Mouse (Mus musculus): ENCODE measurements around the gene Zbtb37.
"Not testable (repeated sequence)": the region's sequence is repeated elsewhere in the genome, so short reads cannot be mapped to it uniquely, and the experiment has no call there.

The Zbtb37 gene

DNA sequence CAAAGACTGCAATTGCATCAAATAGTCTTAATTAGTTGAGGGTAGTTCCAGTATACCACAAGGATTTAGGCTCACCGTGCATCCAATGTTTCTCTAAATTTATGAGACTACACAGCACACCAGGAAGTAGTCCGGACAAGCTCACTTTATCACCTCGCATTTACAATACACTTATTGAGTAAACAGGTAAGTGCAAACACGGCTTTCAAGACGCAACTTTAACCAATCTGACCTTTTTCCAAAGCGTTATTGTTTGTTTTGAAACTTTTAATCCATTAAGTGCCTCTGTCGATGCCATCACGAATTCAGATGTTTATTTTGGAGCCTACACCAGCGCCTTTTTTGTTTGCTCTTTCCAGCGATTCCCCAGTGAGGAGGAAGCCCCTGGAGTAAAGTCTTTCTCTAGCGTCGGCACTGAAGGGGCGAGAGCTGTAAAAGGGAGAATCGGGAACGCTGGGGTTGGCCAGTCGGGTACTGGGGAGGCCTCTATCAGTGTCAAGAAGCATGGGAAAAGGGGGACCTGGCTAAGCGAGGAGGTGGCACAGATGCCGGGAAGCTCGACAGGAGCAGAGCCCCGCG is 704 bp downstream of the Zbtb37 start:
- no peak for DNase-seq (ENCODE audit: low read depth, low spot score)

DNA sequence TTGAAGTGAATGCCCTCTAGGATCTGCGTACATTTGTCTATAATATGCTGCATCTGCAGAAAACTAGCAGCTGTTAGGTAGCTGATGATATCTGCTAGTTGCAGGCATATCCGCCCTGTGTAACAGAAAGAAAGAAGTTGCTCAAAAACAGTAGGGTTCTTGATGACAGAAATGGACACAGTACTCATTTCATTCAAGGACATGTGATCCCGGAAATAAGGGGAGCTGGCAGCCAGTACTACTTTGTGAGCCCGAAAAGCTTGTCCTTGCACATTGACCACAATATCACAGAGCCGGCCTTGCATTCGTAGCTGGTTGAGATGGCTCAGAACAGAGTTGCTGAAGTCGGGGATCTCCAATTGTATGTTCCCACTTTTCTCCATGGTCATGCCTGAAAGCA is 2.3 kb downstream of the Zbtb37 start:
- no peak for DNase-seq (ENCODE audit: low read depth, low spot score)

DNA sequence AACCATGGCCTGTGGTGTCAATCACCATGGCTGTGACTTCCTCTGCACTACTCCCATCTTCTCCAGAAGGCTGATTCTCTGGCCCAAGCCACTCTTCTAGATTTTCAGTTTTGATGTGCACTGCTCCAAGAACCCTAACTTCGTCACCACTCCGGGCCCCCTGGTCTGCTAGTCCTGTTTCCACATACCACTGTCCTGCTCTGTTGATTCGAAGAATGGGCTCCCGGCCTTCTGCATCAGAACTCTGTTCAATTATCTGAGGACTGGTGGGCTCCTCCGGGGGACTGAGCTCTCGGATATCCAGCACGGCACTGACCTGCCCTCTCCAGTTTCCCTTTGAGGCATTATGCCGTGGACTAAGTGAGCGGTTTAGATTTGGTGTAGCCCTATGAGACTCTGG is 2.8 kb downstream of the Zbtb37 start:
- no peak for DNase-seq (ENCODE audit: low read depth, low spot score)

DNA sequence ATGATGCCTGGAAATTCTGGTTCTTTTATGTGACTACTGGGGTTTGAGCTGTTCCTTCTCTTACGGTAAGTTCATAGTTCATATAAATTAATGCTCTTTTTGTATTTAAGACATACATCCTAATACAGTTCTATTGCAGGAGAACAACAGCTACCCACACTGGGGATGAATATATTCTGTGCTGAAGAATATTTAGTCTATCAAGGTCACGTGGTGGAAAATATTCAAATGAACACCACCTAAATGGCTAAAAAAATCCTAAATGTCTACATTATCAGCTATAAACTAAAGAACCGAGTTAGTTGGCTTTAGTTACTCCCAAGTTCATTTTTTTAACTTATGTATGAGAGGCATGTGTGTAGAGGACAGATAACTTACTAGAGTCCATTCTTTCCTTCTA is 4.6 kb downstream of the Zbtb37 start:
- DNase-seq (ENCODE audit: low read depth, low spot score), result no peak

DNA sequence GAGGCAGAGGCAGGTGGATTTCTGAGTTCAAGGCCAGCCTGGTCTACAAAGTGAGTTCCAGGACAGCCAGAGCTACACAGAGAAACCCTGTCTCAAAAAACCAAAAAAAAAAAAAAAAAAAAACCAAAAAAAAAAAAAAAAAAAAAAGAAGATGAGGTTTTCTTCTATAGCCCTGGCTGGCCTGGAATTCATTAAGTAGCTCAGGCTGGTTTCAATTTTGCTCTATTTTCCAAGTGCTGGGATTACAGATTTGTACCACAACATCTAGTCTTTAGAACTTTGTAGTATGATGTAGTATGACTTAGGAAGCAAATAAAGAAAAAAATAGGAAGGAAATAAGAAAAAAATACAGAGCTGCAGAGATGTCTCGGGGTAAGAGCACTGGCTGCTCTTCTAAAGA is 6.2 kb downstream of the Zbtb37 start:
- DNase-seq (ENCODE audit: low read depth, low spot score), result not testable (repeated sequence)

DNA sequence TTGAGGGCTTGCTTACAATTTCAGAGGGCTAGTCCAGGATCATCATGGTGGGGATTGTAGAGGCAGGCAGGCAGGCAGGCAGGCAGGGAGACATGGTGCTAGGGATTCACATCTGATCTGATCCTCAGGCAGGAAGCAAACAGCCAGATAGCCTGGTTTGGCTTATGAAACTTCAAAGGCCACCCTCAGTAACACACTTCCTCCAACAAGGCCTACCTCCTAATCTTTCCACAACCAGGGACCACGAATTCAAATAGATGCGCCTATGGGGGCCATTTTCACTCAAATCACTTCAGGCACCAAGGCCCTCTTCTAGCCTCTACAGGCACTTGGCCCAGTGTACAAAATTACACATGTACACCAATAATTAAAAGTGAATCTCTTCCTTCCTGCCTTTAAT is 7.5 kb downstream of the Zbtb37 start:
- no peak for DNase-seq (ENCODE audit: low read depth, low spot score)

DNA sequence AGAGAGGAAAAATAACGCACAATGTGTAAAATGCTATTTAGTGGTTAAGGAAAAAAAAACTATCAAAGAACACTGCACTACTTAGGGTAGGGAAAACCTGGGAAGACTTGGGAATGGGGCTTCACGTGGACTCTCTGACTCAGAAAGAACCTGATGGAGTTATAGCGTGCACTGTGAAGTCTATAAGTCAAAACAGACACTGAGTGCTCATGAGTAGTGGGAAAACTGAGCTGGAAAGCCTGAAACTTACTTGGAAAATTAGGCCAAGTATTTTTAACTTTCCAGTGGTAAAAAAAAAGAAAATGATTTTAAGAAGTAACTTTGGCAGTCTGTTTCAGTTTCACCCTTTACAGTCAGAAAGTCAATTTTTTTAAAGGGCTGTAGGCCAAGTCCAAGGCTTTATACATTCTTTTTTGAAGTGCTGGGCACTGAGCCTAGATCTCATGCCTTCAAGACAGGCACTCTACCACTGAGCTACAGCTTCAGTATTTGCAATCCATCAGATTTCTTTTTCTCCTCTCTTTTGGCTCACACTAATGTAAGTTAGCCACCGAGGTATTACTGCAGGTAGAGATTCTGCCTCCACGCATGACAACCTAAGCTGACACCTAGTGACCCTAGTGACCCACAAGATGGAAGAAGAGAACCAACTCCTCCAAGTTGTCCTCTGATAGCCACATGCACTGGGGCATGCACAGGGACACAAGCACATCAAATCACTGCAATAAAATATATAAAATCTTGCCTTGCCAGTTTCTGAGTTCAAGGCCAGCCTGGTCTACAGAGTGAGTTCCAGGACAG is 9.0 kb downstream of the Zbtb37 start:
- no peak for DNase-seq (ENCODE audit: low read depth, low spot score)

DNA sequence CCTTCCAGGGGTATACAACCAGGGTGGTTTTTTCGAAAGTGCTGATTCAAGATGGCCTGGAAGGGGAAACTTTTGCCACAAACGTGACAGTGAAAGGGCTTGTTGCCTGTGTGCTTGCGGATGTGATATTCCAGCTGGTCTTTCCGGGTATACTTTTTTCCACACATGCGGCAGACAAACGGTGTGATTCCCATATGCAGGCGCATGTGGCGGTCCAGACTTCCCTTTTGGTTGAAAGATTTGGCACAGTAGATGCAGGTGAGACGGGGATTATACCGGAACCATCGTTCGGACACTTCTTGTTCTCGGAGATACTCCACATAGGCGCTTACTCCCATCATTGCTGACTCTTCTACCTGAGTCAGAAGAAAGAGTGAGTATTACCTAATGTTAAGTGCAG is 14.6 kb downstream of the Zbtb37 start:
- no peak for DNase-seq (ENCODE audit: low read depth, low spot score)

DNA sequence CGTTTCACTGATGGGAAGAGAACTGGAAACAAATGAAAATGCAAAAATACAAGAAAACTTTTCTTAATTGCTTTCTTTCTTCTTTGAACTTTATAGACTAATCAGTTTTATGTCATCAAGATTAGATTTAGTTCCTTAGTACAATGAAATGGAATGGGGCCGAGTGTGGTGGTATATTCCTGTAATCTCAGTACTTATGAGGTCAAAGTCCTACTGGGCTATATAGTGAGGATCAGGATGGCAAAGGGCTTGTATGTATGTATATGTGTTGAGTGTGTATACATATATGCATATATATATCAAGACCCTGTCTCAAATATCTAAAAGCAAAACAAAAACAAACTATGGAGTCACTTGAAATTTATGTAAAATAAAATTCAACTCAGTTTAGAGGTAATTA is 18.3 kb downstream of the Zbtb37 start:
- no peak for DNase-seq (ENCODE audit: low read depth, low spot score)

DNA sequence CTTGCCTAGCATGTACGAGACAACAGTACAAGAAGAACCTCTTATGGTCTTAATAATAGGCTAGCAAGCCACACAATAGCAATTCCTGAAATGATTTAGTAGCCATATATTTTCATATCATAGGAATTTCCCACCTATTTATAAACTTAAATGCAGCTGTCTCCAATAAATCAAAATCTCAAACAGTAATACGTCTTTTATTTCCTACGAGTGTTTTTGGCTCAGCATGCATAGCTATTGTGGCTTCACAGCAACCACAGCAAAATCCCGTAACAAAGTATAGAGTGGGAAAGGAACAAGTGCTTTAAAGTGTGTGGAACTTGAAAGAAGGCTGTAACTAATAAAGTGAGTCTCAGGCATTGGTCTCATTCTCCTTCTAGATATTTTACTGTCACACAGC is 24.2 kb downstream of the Zbtb37 start:
- DNase-seq (ENCODE audit: low read depth, low spot score), result no peak

DNA sequence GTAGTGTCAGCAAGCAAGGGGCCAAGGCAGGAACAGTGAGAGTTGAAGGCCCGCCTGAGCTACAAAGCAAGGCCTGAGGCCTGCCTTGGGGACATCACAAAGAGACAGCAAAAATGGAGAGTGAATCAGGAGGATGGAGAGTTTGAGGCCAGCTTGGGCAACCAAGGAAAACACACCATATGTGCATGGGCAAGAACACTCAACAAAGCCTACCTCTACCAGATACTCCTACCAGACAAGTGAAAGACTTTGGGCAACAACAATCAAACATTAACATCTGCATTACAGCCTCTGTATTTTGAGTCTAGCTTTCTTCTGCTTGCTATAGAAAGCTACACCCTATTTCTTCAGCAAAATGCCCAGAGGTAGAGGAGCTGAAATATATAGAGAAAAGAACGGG is 26.6 kb downstream of the Zbtb37 start:
- DNase-seq (ENCODE audit: low read depth, low spot score), result no peak

DNA sequence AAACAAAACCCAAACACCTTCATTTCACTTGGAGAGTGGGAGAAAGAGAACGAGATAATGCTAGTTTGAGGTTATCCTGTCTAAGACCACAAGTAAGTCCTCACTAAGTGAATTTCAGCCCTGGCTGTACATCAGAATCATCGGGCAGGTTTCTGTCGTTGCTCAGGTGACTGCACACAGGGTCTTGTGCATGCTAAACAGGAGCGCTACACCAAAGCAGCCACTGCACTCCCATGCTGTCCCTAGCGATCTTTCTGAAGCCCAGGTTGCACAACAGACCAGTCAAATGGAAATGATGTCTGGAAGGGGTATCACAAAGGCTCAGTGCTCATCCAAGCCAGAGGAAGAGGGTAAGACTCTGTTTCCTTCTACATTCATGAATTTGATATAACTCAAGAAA is 28.2 kb downstream of the Zbtb37 start:
- no peak for DNase-seq (ENCODE audit: low read depth, low spot score)

DNA sequence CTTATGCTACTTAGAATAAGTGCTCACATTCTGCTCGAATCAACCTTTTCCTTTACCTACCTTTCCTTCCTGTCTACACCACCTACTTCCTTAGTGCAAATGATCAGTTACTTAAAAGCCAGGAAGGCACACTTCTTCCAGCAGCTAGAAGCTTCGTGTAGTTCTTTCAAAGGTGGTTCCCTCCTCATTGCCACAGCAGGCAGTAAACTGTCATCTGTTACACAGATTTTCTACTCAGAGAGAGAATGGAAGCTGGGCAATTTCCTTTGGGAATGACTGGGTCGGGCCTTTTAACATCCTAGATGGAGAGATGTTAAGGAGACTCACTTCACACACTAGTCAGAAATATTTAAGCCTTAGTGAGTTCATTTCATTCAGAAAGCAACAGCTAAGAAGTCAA is 29.1 kb downstream of the Zbtb37 start:
- no peak for DNase-seq (ENCODE audit: low read depth, low spot score)

DNA sequence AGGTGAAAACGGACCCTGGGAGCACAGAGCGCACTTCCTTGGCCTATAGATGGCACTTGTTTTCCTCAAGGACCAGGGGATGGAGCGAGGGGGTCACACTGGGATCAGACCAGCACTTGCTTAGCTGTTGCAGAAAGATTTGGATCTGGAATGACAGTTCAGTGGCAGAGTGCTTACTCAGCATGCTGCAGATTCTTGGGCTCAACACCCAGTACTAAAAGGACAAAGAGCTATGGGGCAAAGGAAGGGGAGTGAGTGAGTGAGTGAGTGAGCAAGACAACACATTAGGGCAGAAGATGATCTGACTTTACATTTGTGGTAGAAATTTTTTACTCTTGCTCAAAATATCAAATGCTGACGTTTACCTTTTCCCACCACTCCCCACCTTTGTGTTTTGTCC is 29.7 kb downstream of the Zbtb37 start:
- DNase-seq (ENCODE audit: low read depth, low spot score), result no peak

DNA sequence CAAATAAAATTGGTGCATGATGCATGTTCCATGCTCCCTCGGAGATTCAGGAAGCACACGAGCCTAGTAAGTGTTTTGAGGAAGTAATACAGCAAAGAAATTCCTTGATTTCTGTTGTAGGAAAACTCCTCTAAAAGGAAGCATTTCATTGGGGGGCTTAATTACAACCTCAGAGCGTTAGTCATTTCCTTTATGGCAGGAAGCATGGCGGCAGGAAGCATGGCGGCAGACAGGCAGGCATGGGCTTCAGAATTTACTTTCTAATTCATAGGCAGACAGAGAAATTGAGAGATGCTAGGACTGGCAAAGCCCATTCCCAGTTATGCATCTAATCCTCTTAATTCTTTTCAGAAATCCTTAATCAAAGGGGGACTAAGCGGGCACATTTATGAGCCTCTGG is 40.8 kb downstream of the Zbtb37 start:
- no peak for DNase-seq (ENCODE audit: low read depth, low spot score)

DNA sequence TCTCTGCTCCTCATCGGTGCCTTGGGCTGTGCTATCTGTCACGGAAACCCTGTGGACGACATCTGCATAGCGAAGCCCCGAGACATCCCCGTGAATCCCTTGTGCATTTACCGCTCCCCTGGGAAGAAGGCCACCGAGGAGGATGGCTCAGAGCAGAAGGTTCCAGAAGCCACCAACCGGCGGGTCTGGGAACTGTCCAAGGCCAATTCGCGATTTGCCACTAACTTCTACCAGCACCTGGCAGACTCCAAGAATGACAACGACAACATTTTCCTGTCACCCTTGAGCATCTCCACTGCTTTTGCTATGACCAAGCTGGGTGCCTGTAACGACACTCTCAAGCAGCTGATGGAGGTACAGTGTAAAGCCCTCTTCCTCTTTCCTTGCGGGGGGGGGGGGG is 45.3 kb downstream of the Zbtb37 start:
- DNase-seq (ENCODE audit: low read depth, low spot score), result no peak

DNA sequence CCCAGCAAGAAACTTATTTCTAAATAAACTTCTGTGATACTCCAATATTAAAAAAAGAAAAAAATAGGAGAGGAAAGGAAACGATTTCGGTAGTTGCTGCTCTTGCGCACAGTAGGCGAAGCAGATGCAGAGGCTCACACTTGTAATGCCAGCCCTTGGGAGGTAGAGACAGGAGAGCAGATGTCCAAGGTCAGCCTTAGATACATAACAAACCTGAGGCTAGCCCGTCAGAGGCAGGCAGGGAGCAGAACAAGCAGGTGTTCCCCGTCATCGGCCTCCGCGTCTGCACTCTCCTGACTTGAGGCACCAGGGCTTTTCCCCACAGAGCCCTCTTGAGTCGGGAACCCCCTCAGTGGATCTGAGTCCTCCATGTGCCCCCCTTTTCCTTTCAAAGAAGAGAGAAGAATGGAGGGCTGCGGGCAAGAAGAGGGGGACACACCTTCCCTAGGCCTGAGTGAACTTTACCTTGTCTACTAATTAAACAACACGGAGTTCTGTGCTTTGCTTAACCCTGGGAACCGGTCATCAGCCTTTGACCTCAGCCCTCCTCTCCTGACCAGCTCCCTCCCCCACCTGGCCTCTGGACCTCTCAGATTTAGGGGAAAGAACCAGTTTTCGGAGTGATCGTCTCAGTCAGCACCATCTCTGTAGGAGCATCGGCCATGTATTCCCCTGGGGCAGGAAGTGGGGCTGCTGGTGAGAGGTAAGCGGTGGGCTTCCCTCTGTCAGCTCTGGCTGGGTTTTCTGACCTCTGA is 47.6 kb downstream of the Zbtb37 start:
- no peak for DNase-seq (ENCODE audit: low read depth, low spot score)

DNA sequence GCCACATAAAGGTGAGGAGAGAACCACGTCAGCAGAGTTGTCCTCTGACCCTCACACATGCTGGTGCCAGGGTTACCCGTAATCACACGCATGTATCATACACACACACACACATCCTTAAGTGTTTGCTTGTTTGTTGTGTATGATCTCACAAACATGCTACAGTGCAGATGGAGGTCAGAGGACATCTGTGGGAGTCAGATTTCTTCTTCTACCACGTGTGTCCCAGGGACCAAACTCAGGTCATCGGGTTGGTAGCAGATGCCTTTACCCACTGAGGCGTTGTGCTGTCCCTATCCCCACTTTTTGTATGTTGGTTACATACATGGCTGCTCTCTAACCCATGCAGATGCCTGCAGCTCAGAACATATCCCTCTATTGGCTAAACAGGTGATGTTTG is 49.2 kb downstream of the Zbtb37 start:
- DNase-seq (ENCODE audit: low read depth, low spot score), result no peak

DNA sequence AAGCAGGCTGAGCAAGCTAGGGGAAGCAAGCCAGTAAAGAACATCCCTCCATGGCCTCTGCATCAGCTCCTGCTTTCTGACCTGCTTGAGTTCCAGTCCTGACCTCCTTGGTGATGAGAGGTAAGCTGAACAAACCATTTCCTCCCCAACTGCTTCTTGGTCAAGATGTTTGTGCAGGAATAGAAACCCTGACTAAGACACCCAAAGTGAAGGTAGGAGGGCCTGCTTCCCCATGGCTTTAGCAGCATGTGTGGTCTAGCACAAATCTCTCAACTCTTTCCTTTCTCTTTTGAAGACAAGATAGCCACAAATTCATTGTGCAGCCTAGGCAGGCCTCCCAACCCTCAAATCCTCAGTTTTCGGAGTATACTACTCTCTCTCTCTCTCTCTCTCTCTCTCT is 49.9 kb downstream of the Zbtb37 start:
- not testable (repeated sequence) for DNase-seq (ENCODE audit: low read depth, low spot score)

DNA sequence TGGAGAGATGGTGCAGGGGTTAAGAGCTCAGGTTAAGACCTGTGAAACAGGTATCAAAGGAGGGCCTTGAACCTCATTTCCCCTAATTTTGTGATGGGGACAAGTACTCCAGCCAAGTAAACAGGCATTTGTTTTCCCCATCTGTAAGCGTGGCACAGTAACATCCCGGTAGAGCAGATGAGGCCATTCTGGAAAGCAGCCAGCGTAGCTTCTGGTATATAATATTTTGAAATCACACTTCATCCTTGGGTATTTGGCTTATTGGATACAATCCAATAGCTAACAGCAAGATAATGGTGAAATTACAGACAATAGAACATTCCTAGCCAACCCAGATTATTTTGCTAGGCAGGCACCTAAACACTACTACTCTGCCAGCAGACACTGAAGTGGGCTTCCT is 51.8 kb downstream of the Zbtb37 start:
- no peak for DNase-seq (ENCODE audit: low read depth, low spot score)

DNA sequence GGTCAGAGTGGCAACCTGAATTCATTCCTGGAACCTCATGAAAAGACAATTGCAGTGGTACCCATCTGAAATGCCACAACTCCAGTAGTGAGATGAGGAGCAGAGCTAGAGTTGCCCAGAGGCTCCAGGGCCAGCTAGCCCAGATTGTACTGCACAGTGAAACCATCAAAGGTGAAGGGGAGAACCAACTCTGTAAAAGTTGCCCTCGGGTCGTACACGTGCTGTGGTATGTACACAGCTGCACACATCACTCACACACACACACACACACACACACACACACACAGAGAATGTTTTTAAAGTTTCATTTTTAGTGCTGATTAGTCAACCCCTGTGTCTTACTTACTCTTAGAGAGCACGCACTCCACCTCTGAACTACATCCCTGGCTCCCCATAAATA is 53.3 kb downstream of the Zbtb37 start:
- no peak for DNase-seq (ENCODE audit: low read depth, low spot score)

DNA sequence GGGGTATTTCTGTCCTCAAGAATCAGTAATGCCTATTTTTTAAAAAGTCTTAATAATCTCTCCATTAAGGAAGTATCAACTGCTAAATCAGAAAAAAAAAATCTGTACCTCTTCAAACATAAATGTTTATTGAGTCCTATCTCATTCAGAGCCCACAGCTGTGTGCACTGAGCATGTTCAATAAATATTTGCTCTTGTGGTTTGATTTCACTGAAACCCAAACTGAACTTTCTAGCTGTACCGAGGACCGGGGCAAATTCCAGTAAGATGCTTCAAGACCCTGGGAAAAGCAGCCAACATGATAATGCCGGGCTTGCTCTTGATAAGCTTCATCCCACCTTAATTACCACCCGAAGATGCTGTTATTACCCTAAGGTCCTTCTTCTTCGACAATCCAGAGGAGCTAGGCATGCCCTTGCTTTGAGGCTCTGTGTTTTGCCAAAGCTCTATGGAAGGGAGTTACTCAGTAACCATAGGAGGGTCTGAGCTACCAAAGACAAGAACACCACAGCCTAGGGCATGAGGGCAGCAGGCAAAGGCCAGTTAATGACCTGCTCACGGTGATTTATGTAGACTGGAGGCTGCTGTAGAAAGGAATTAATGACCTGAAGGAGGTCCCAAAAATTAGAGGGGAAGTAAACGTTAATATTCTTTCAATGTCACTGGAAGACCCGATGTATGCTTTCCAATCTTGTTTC is 54.0 kb downstream of the Zbtb37 start:
- no peak for DNase-seq (ENCODE audit: low read depth, low spot score)

All from skeletal muscle tissue, adult 2 months (tissue).